Mouse (Mus musculus): ENCODE data around the gene Gmppb. TPM values are rescaled to one million over a fixed set of nuclear protein-coding genes. Genes with fewer than 3 reads are reported as not detected.
"Not testable (repeated sequence)": the region's sequence is repeated elsewhere in the genome, so short reads cannot be mapped to it uniquely, and the experiment has no call there.

Gene Gmppb
- polyA plus RNA-seq (2014; fragmentation: Nextera tagmentation; extraction: Ambion mirVana) = 21.4 and 26.6 TPM in 2 replicates

GRCm38 (mm10) chr9:108049016-108049455, at the start of gene Gmppb:
Gene Gmppb (plus strand): TSS chr9:108049242.
- H3K9me3 ChIP-seq (ENCODE audit: control insufficient read depth, low read depth, low read length) = no peaks in the 10 kb centered on the region
- H3K27me3 ChIP-seq (ENCODE audit: control insufficient read depth, insufficient read depth, low read length) = no peaks in the 10 kb centered on the region
- H3K4me1 ChIP-seq (ENCODE audit: control insufficient read depth, insufficient read depth, low read length) = peaks cover 14% of the 10 kb centered on the region
- H3K4me3 ChIP-seq (ENCODE audit: low read depth, low read length) = peak within 1 kb of the TSS; percentile 80
- H3K36me3 ChIP-seq (ENCODE audit: control insufficient read depth, insufficient read depth, low read length) = peaks cover 44% of the 10 kb centered on the region
- peak; percentile 95 for ATAC-seq (ENCODE audit: insufficient number of reproducible peaks, insufficient read depth, low FRiP score, low read depth)
- peak within 1 kb of the TSS; percentile 94 for H3K4me2 ChIP-seq (replicated peaks; ENCODE audit: low read depth, low read length)
- WGBS = under 1% methylated on average over 38 of the region's 39 CpGs
- peak within 1 kb of the TSS; percentile 76 for H3K27ac ChIP-seq (ENCODE audit: low read length)
- H3K9ac ChIP-seq (replicated peaks; ENCODE audit: low read depth, low read length) = peak within 1 kb of the TSS; percentile 73

DNA sequence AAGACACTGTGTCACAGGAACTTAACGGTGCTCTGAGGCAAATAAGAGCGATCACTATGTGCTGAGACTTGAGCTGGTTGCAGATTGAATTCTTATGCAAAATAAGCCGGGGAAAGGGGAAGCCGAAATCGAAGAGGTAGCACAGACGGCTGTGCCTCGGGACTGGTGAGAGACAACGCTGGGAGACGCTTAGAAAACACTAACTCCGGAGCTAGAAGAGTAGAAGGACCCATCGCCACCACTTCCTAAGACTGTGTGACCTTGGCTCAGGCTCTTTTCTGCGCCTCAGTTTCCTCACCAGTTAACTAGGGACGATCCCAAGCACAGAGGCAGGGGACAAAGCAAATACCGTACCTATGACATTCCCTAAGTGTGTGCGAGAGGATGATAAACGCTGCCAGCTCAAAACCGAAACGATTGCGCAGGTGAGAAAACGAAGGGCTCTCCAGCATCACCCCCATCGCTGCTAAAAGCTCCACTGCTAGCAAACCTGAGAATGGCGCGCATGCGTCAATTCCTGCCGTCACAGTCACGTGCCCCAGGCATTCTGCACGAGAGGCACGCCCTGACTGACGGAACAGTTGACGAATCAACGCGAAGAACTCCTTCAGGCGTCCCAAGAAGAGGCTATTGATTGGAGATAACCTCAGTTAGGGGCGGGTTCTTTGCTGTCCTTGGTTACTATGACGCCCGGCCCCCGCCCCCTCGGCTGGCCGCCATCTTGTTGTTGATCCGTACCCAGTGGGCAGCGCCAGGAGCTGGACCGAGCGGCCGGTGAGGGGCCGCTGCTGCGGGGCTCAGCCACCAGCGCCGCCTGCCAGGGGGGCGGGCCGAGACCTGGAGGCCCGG, 46.9 kb upstream of the Gmppb start, which contains the start of gene Ip6k1:
TSS of gene Ip6k1 (plus strand) at position 580 of the 849 bp plus-strand sequence.
- WGBS = under 1% methylated on average over 51 of the region's 51 CpGs
- Histone ChIP-seq H3K27me3 (ENCODE audit: control insufficient read depth, insufficient read depth, low read length) (no peaks in the 10 kb centered on the region), H3K4me2 (replicated peaks; ENCODE audit: low read depth, low read length) (peak within 1 kb of the TSS; percentile 83), H3K36me3 (ENCODE audit: control insufficient read depth, insufficient read depth, low read length) (no peaks in the 10 kb centered on the region), H3K9ac (replicated peaks; ENCODE audit: low read depth, low read length) (peak within 1 kb of the TSS; percentile 89), H3K4me3 (ENCODE audit: low read depth, low read length) (peak within 1 kb of the TSS; percentile 94), H3K9me3 (ENCODE audit: control insufficient read depth, low read depth, low read length) (no peaks in the 10 kb centered on the region), H3K4me1 (ENCODE audit: control insufficient read depth, insufficient read depth, low read length) (peaks cover 15% of the 10 kb centered on the region), H3K27ac (ENCODE audit: low read length) (peak within 1 kb of the TSS; percentile 87)
- peak; percentile 99 for ATAC-seq (ENCODE audit: insufficient number of reproducible peaks, insufficient read depth, low FRiP score, low read depth)

DNA sequence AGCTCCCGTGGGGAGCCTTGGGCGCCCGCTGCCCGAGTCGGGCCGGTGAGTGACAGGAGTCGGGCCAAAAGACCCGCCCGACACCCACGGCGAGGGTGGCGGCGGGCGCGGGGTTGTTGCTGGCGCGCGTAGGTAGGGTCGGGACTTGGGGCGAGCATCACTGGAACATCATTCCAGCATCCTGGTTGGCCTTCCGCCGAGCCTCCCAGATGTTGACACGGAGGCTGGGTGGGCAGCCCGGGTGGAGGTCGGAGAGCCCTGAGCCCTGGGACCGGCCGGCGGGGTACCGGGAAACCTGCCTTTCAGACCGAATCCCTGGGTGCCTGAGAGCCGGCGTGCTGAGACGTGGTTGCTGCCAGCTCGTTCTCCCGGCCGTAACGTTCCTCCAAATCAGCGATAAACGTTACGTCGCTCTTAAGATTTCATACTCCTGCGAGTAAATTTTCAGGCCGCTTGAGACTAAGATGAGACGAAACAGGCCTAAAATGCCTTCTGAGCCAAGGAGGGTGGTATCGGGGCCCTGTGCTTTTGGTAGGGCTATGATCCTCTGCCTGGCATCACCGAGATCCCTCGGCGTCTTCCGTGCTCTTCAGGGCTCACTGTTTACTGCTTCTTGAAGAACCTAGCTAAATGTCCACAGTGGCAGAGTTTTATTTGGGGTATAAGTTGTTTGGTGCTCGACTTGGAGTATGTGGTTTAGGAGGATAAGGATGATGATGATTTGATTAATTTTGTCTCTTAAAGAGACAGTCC, 46.1 kb upstream of the Gmppb start:
- no peak; the same call in 1 of the 2 replicates for ATAC-seq (ENCODE audit: insufficient number of reproducible peaks, insufficient read depth, low FRiP score, low read depth)
- H3K4me2 ChIP-seq (replicated peaks; ENCODE audit: low read depth, low read length) = peak overlapping the region; percentile 83
- peaks cover 15% of the 10 kb centered on the region for H3K4me1 ChIP-seq (ENCODE audit: control insufficient read depth, insufficient read depth, low read length)
- H3K36me3 ChIP-seq (ENCODE audit: control insufficient read depth, insufficient read depth, low read length) = no peaks in the 10 kb centered on the region
- under 1% methylated on average over 50 of the region's 50 CpGs for WGBS
- H3K9ac ChIP-seq (replicated peaks; ENCODE audit: low read depth, low read length) = peak overlapping the region; percentile 89
- H3K4me3 ChIP-seq (ENCODE audit: low read depth, low read length) = peak overlapping the region; percentile 94
- no peaks in the 10 kb centered on the region for H3K27me3 ChIP-seq (ENCODE audit: control insufficient read depth, insufficient read depth, low read length)
- H3K27ac ChIP-seq (ENCODE audit: low read length) = peak overlapping the region; percentile 87
- no peaks in the 10 kb centered on the region for H3K9me3 ChIP-seq (ENCODE audit: control insufficient read depth, low read depth, low read length)

DNA sequence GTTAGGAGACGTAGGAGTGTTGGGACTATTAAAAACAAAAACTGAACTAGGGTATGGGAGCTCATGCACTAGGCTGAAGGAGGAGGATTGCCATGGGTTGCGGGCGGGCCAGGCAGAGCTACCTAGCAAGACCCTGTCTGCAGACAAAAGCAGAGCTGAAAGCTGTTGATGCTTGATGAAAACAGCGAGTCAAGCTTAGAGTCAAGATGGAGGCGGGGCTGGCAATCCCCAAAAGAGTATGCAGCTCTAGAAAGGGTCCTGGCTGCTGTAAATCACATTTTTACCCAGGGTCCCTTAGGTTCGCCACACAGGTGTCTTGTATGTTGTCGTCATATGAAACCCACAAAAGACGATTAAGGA, 45.5 kb upstream of the Gmppb start:
- Histone ChIP-seq H3K27me3 (ENCODE audit: control insufficient read depth, insufficient read depth, low read length) (no peaks in the 10 kb centered on the region), H3K9me3 (ENCODE audit: control insufficient read depth, low read depth, low read length) (no peaks in the 10 kb centered on the region), H3K27ac (ENCODE audit: low read length) (peak overlapping the region; percentile 87; the same call in 1 of the 2 replicates), H3K36me3 (ENCODE audit: control insufficient read depth, insufficient read depth, low read length) (no peaks in the 10 kb centered on the region), H3K9ac (replicated peaks; ENCODE audit: low read depth, low read length) (peak overlapping the region; percentile 89; the same call in 1 of the 2 replicates), H3K4me3 (ENCODE audit: low read depth, low read length) (peak overlapping the region; percentile 94), H3K4me1 (ENCODE audit: control insufficient read depth, insufficient read depth, low read length) (peaks cover 15% of the 10 kb centered on the region), H3K4me2 (replicated peaks; ENCODE audit: low read depth, low read length) (peak overlapping the region; percentile 83)
- no peak for ATAC-seq (ENCODE audit: insufficient number of reproducible peaks, insufficient read depth, low FRiP score, low read depth)
- 13% methylated on average over 8 of the region's 8 CpGs for WGBS

DNA sequence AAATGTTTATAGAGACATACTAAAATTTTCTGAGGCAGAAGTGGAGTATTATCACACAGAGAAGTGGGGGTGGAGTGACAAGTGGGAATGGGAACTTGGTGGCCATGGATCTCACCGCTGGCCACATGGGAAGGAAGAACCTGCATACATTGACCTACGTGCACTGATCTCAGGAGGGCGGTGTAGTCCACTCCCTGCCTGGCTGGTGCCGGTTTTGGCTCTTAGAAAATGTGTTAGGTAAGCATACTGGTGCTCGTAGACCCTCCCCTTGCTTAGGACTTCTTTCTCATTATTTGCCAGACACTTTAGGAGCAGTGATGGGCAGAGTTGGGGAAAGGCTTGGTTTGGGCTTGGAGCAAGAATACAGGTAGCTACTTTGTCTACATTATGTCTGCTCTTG, 41.0 kb upstream of the Gmppb start:
- Histone ChIP-seq H3K4me1 (ENCODE audit: control insufficient read depth, insufficient read depth, low read length) (peaks cover 10% of the 10 kb centered on the region), H3K9me3 (ENCODE audit: control insufficient read depth, low read depth, low read length) (no peaks in the 10 kb centered on the region), H3K27ac (ENCODE audit: low read length) (no peak overlapping the region), H3K4me2 (replicated peaks; ENCODE audit: low read depth, low read length) (no peak overlapping the region), H3K4me3 (ENCODE audit: low read depth, low read length) (no peak overlapping the region), H3K27me3 (ENCODE audit: control insufficient read depth, insufficient read depth, low read length) (no peaks in the 10 kb centered on the region), H3K9ac (replicated peaks; ENCODE audit: low read depth, low read length) (no peak overlapping the region), H3K36me3 (ENCODE audit: control insufficient read depth, insufficient read depth, low read length) (no peaks in the 10 kb centered on the region)
- ATAC-seq (ENCODE audit: insufficient number of reproducible peaks, insufficient read depth, low FRiP score, low read depth) = no peak
- 80% methylated on average over 5 of the region's 5 CpGs for WGBS

- no peaks in the 10 kb centered on the region for H3K36me3 ChIP-seq (ENCODE audit: control insufficient read depth, insufficient read depth, low read length)
- H3K27ac ChIP-seq (ENCODE audit: low read length) = no peak overlapping the region
- no peak overlapping the region for H3K9ac ChIP-seq (replicated peaks; ENCODE audit: low read depth, low read length)
- no peak overlapping the region for H3K4me2 ChIP-seq (replicated peaks; ENCODE audit: low read depth, low read length)
- no peaks in the 10 kb centered on the region for H3K27me3 ChIP-seq (ENCODE audit: control insufficient read depth, insufficient read depth, low read length)
- H3K9me3 ChIP-seq (ENCODE audit: control insufficient read depth, low read depth, low read length) = no peaks in the 10 kb centered on the region
- no peaks in the 10 kb centered on the region; the same call in 1 of the 2 replicates for H3K4me1 ChIP-seq (ENCODE audit: control insufficient read depth, insufficient read depth, low read length)
- no peak overlapping the region for H3K4me3 ChIP-seq (ENCODE audit: low read depth, low read length)
- ATAC-seq (ENCODE audit: insufficient number of reproducible peaks, insufficient read depth, low FRiP score, low read depth) = no peak
Observed at GRCm38 (mm10) chr9:108010385-108010784, 38.7 kb upstream of the Gmppb start.

DNA sequence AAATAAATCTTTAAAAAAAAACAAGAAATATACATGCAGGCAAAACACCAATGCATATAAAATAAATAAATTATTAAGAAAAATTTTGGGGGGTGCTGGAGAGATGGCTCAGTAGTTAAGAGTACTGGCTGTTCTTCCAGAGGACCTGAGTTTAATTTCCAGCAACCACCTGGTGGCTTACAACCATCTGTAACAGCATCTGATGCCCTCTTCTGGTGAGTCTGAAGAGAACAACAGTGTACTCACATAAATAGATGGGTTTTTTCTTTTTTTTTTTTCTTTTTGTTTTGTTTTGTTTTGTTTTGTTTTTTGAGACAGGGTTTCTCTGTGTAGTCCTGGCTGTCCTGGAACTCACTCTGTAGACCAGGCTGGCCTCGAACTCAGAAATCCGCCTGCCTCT, 35.5 kb upstream of the Gmppb start:
- not testable (repeated sequence) for H3K27ac ChIP-seq (ENCODE audit: low read length); H3K9ac ChIP-seq (replicated peaks; ENCODE audit: low read depth, low read length); H3K27me3 ChIP-seq (ENCODE audit: control insufficient read depth, insufficient read depth, low read length); ATAC-seq (ENCODE audit: insufficient number of reproducible peaks, insufficient read depth, low FRiP score, low read depth); H3K4me3 ChIP-seq (ENCODE audit: low read depth, low read length); H3K36me3 ChIP-seq (ENCODE audit: control insufficient read depth, insufficient read depth, low read length); H3K4me2 ChIP-seq (replicated peaks; ENCODE audit: low read depth, low read length); H3K4me1 ChIP-seq (ENCODE audit: control insufficient read depth, insufficient read depth, low read length); H3K9me3 ChIP-seq (ENCODE audit: control insufficient read depth, low read depth, low read length)
- WGBS = 100% methylated on average over 2 of the region's 2 CpGs

DNA sequence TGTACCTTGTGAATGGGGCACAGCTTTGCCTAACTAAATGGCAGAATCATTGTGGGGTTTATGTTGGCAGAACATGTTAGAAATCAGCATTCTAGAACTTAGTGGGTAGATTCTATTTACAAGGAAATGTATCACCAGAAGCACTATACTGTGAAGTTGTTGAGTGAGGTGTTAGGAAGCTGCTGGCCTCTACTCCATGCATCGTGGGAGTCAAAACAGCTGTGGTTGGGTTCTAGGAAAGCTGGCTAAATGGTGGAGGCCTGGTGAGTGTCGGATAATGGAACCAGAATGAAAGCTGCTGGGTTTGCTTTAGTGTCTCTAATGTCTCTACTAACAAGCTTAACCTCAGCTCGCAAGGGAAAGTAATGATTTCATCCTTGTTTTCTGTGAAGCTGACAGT, 31.9 kb upstream of the Gmppb start:
- Histone ChIP-seq H3K27me3 (ENCODE audit: control insufficient read depth, insufficient read depth, low read length) (no peaks in the 10 kb centered on the region), H3K36me3 (ENCODE audit: control insufficient read depth, insufficient read depth, low read length) (no peaks in the 10 kb centered on the region), H3K9ac (replicated peaks; ENCODE audit: low read depth, low read length) (no peak overlapping the region), H3K4me3 (ENCODE audit: low read depth, low read length) (no peak overlapping the region), H3K4me1 (ENCODE audit: control insufficient read depth, insufficient read depth, low read length) (no peaks in the 10 kb centered on the region), H3K27ac (ENCODE audit: low read length) (no peak overlapping the region), H3K9me3 (ENCODE audit: control insufficient read depth, low read depth, low read length) (no peaks in the 10 kb centered on the region), H3K4me2 (replicated peaks; ENCODE audit: low read depth, low read length) (no peak overlapping the region)
- WGBS = 77% methylated on average over 3 of the region's 3 CpGs
- no peak for ATAC-seq (ENCODE audit: insufficient number of reproducible peaks, insufficient read depth, low FRiP score, low read depth)
